Mouse (Mus musculus): ENCODE data around the gene Cltrn.

Cltrn gene

GRCm38 (mm10) chrX:164088582-164088981 is at the start of gene Cltrn:
Gene Cltrn (plus strand): TSS chrX:164088830.
- DNase-seq (ENCODE audit: extremely low read depth, insufficient read length, low spot score), result no peak

GRCm38 (mm10) chrX:164038882-164039281 is 49.7 kb upstream of the Cltrn start:
- DNase-seq (ENCODE audit: extremely low read depth, insufficient read length, low spot score), result no peak

GRCm38 (mm10) chrX:164042069-164042468 is 46.6 kb upstream of the Cltrn start:
- DNase-seq (ENCODE audit: extremely low read depth, insufficient read length, low spot score), result no peak

GRCm38 (mm10) chrX:164046736-164047135 is 41.9 kb upstream of the Cltrn start:
- DNase-seq (ENCODE audit: extremely low read depth, insufficient read length, low spot score), result no peak

- no peak for DNase-seq (ENCODE audit: extremely low read depth, insufficient read length, low spot score)
Observed at GRCm38 (mm10) chrX:164055726-164056125, 32.9 kb upstream of the Cltrn start.

- no peak for DNase-seq (ENCODE audit: extremely low read depth, insufficient read length, low spot score)
Observed at GRCm38 (mm10) chrX:164058523-164058922, 30.1 kb upstream of the Cltrn start.

GRCm38 (mm10) chrX:164059070-164059469 is 29.6 kb upstream of the Cltrn start:
- DNase-seq (ENCODE audit: extremely low read depth, insufficient read length, low spot score), result no peak

GRCm38 (mm10) chrX:164066185-164066584 is 22.4 kb upstream of the Cltrn start:
- peak; percentile 27 for DNase-seq (ENCODE audit: extremely low read depth, insufficient read length, low spot score)

GRCm38 (mm10) chrX:164068968-164069367 is 19.7 kb upstream of the Cltrn start:
- DNase-seq (ENCODE audit: extremely low read depth, insufficient read length, low spot score), result no peak

GRCm38 (mm10) chrX:164076040-164076775 is 12.4 kb upstream of the Cltrn start, which contains the start of gene Siah1b:
Gene Siah1b (minus strand): TSS chrX:164076493.
- peak; percentile 92 for DNase-seq (ENCODE audit: extremely low read depth, insufficient read length, low spot score)

- no peak for DNase-seq (ENCODE audit: extremely low read depth, insufficient read length, low spot score)
Observed at GRCm38 (mm10) chrX:164082030-164082429, 6.6 kb upstream of the Cltrn start.

- DNase-seq (ENCODE audit: extremely low read depth, insufficient read length, low spot score), result no peak
Observed at GRCm38 (mm10) chrX:164089916-164090315, 1.3 kb downstream of the Cltrn start.

- DNase-seq (ENCODE audit: extremely low read depth, insufficient read length, low spot score), result no peak
Observed at GRCm38 (mm10) chrX:164092300-164093169, 3.9 kb downstream of the Cltrn start.

GRCm38 (mm10) chrX:164093435-164093834 is 4.8 kb downstream of the Cltrn start:
- no peak for DNase-seq (ENCODE audit: extremely low read depth, insufficient read length, low spot score)

GRCm38 (mm10) chrX:164095838-164096237 is 7.2 kb downstream of the Cltrn start:
- DNase-seq (ENCODE audit: extremely low read depth, insufficient read length, low spot score), result no peak

GRCm38 (mm10) chrX:164101483-164101882 is 12.9 kb downstream of the Cltrn start:
- DNase-seq (ENCODE audit: extremely low read depth, insufficient read length, low spot score), result no peak

- DNase-seq (ENCODE audit: extremely low read depth, insufficient read length, low spot score), result no peak
Observed at GRCm38 (mm10) chrX:164102198-164102597, 13.6 kb downstream of the Cltrn start.

- DNase-seq (ENCODE audit: extremely low read depth, insufficient read length, low spot score), result no peak
Observed at GRCm38 (mm10) chrX:164102656-164103055, 14.0 kb downstream of the Cltrn start.

- no peak for DNase-seq (ENCODE audit: extremely low read depth, insufficient read length, low spot score)
Observed at GRCm38 (mm10) chrX:164111146-164111545, 22.5 kb downstream of the Cltrn start.

GRCm38 (mm10) chrX:164113744-164114143 is 25.1 kb downstream of the Cltrn start:
- DNase-seq (ENCODE audit: extremely low read depth, insufficient read length, low spot score), result no peak

- no peak for DNase-seq (ENCODE audit: extremely low read depth, insufficient read length, low spot score)
Observed at GRCm38 (mm10) chrX:164123942-164124341, 35.3 kb downstream of the Cltrn start.

GRCm38 (mm10) chrX:164133531-164133930 is 44.9 kb downstream of the Cltrn start:
- no peak for DNase-seq (ENCODE audit: extremely low read depth, insufficient read length, low spot score)

Measured in 3134 (cell line).